Mouse (Mus musculus) G1E (cell line): ENCODE data around the gene Sypl2.

Experiments
- CTCF ChIP-seq: IDR thresholded peaks from 2 replicates; pipeline ENCODE4 v1.5.1; 2012; ENCODE audit warnings: low read depth, low read length, inconsistent platforms, mixed read lengths
- GATA1 ChIP-seq: IDR thresholded peaks from 2 replicates; pipeline ENCODE4 v1.6.1; 2012; ENCODE audit warnings: borderline replicate concordance, low read length, inconsistent platforms, mixed read lengths
- TAL1 ChIP-seq: conservative IDR thresholded peaks from 2 replicates; pipeline ENCODE4 v1.6.1; 2012; ENCODE audit warnings: low read depth, low read length, inconsistent platforms, mixed read lengths

GRCm38 (mm10) chr3:108184742-108185141 lies 41.7 kb downstream of the Sypl2 start:
- TF ChIP-seq CTCF (no peak), TAL1 (no peak), GATA1 (no peak)
